Mouse (Mus musculus) kidney, postnatal 4 days (tissue): Measurements from ENCODE around the gene Rad51c.
"Not testable (repeated sequence)": the region's sequence is repeated elsewhere in the genome, so short reads cannot be mapped to it uniquely, and the experiment has no call there.

Experiments
- DNase-seq, 2 experiments: peaks; one replicate each; pipeline ENCODE4 v3.0.0; 2021; ENCODE audit warnings: mixed read lengths in 2 of 2

Rad51c gene

DNA sequence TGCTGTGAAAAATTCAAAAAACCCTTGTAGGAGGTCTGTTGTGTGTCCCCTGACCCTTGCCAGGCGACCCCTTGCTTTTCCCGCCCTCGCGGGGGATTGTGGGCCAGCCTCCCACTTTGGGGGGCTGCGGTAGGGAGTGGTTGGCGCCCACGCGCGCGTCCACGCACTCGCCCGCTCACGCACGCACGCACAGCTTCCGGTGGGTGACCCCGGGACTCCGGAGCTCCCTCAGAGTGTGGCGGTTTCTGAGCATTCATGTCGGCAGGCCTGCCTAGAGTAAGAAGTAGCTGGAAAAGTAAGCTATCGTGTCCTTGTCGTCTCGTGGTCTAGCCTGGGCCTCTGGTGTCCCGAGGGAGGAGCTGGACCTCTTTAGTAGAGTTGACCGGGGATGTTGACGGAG, at the start of gene Rad51c, which contains the start of gene Tex14:
TSS of gene Rad51c (minus strand) at position 79 of the 400 bp plus-strand sequence.
TSS of gene Tex14 (plus strand) at position 190 of the 400 bp plus-strand sequence.
- no peak for DNase-seq

DNA sequence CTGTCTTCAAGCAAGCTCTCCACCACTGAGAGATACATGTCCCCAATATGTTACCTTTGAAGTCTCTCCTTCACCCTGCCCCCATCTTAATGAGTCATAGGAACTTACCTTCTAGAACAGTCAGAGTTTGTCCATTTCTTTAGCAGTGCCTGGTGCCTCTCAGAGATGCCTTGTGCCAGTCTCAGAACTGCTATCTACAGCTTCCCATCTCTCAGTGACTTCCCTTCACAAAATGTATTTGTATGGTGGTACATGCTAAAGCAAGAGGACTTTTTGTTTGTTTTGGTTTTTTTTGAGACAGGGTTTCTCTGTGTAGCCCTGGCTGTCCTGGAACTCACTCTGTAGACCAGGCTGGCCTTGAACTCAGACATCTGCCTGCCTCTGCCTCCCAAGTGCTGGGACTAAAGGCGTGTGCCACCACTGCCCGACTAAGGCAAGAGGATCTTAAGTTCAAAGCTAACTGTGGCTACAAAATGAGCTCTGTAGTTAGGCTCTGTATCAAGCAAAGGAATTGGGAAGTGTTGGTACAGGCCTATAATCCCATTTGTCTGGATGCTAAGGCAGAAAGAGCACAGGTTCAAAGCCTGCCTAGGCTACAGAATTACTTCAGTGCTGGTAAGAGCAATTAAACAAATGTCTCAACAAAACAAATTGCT, 49.4 kb upstream of the Rad51c start:
- no peak for DNase-seq

DNA sequence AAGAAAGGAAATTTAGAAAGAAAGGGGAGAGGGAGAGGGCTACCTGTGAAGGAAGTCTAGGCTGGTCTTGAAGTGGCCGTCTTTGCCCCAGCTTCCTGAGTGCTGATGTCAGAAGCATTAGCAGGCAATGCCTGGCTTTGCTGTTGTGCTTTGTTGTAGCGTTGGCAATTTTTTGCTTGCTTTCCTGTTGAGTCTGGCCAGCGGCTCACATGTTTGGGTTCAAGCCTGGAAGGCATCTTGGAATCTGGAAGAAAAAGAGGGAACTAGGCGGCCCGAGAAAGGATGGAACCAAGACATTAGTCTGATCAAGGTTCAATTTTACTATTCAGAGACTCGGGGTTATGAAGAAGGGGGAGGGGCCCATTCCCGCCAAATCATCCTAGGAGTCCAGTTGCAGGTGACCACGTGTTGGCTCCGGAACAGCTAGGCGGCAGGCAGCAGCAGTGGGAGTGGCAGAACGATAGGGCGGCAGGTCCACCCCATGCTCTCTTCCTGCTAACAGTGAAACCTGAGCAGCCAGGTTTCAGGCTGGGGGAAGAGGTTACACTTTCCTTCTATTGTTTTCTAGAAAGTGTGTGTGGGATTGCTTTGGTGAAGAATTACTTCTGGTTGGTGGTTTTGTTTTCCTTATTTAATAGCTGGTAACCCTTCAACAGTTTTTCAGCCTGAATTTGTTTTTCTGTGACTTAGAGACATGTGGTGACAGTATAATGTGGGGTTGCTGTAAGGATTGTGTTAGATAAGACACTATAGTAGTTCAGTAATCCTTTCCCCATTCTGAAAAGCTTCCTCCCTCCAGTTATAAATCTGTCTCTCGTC, 48.7 kb upstream of the Rad51c start:
- DNase-seq: peak; percentile 36 to 65

DNA sequence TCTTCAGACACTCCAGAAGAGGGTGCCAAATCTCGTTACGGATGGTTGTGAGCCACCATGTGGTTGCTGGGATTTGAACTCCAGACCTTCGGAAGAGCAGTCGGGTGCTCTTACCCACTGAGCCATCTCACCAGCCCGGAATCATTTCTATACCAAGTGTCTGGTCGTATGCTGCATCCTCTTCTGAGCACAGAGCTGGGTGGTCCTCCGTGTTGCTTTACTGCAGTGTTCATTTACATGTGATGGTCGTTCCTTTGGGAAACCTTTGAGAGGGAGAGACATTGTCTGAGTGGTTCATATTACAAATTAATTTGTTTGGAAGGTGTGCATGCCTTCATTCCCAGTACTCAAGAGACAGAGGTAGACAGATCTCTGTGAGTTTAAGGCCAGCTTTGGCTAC, 48.0 kb upstream of the Rad51c start:
- DNase-seq: not testable (repeated sequence)

DNA sequence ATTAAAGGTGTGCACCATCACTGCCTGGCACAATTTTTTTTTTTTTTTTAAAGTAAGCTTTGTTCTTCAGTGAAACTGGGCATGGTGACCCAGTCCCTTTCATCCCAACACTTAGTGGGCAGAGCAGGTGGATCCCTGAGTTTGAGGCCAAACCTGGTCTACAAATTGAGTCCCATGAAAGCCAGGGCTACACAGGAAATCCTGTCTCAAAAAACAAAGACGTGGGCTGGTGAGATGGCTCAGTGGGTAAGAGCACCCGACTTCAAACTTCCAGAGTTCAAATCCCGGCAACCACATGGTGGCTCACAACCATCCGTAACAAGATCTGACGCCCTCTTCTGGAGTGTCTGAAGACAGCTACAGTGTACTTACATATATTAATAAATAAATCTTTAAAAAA, 45.1 kb upstream of the Rad51c start:
- DNase-seq: not testable (repeated sequence)

DNA sequence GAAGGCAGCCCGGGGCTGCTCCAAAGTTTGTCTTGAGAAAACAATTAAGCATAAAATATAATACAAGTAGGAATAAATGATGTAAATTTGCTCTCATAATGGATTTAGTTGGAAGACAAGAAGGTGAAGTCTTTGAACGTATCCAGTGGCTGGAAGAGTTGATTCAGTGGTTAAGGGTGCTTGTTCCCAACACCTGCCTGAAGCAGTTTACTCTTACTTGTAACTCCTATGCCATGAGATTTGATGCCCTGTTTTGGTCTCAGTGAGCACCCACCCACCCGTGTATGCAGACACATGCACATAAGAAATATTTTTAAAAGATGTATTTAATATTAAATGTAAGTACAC, 44.4 kb upstream of the Rad51c start:
- no peak for DNase-seq

DNA sequence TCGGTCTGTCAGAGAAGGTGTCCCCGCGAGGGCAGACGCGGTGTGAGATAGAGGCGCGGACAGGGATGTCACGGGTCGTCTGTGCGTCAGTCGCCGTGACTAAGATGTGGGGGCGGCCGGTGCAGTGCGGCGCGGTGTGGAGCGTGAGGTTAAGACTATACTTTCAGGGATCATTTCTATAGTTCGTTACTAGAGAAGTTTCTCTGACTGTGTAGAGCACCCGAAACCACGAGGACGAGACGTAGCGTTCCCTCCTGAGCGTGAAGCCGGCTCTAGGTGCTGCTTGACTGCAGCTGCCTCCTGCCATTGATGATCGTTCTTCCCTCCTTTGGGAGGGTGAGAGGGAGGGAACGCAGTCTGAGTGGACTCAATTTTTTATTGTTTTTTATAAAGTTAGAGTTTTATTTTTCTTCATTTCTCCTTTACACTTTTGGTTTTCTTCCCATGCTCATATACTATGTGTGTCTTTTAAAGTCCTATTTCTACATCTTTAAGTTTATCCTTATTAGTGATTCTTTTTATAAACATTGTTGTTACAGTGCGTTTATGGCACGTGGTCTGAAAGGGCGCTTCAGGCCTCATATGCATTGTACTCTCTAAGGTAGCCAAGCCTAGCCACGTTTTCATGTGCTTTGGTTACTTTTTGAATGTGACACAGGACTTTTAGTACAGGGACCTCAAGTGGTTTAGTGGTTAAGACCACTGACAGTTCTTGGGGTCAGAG, 43.9 kb upstream of the Rad51c start:
- DNase-seq: peak; percentile 69 to 77

DNA sequence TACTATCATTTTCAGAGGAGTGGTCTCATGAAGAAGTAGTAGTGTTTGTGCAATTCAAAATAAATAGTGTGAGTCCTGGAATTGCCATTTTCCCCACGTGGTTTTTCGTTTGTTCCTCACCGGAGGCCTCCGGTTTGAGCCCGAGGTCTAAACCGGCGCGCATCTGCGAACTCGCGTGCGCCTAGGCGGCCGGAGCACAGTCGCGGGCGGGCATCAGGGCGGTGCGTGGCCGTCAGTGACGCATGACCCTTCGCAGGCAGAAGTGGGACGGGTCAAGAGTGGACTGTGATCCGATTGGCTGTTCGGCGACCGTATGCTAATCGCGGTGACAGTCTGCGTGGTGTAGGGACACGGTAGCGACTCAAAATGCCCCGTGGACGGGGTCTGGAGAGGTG, 43.3 kb upstream of the Rad51c start:
- DNase-seq: peak; percentile 94 to 96

DNA sequence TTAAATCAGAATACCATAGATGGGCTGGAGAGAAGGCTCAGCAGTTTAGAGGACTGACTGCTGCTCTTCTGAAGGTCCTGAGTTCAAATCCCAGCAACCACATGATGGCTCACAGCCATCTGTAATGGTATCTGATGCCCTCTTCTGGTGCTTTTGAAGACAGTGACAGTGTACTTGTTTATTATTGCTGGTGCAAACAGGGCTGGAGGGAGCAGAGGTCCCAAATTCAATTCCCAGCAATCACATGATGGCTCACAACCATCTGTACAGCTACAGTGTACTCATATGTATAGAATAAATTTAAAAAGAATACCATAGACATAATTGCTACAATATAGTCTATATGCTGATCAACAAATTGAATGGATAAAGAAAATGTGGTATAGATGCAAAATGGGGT, 42.7 kb upstream of the Rad51c start:
- DNase-seq: no peak

DNA sequence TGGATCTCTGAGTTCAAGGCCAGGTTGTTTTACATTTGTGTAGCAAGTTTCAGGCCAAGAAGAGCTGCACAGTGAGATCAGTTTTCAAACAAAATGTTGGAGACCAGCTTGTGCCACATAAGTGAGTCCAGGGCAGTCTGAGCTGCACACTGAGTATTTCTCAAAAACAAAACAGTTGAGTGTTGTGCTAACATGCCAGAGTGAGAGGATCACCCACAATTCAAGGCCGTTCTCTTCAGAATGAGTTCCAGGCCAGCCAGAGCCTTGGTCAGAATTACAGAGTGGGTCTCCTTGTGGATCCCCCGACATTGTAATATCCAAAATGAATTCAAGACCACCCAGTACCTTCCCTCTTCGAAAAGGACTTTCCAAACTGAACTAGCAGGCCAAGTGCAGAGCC, 41.4 kb upstream of the Rad51c start:
- DNase-seq: no peak

DNA sequence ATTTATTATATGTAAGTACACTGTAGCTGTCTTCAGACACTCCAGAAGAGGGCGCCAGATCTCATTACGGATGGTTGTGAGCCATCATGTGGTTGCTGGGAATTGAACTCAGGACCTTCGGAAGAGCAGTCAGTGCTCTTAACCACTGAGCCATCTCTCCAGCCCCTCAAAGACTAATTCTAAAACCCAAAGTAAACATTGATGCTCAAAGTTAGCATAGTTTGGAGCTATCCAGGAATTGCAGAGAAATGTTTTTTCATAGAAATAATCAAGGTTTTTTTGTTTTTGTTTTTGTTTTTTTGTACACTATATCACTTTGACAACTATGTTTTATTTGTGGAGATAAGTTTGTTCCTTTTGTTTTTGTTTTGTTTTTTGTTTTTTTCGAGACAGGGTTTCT, 40.8 kb upstream of the Rad51c start:
- not testable (repeated sequence) for DNase-seq

DNA sequence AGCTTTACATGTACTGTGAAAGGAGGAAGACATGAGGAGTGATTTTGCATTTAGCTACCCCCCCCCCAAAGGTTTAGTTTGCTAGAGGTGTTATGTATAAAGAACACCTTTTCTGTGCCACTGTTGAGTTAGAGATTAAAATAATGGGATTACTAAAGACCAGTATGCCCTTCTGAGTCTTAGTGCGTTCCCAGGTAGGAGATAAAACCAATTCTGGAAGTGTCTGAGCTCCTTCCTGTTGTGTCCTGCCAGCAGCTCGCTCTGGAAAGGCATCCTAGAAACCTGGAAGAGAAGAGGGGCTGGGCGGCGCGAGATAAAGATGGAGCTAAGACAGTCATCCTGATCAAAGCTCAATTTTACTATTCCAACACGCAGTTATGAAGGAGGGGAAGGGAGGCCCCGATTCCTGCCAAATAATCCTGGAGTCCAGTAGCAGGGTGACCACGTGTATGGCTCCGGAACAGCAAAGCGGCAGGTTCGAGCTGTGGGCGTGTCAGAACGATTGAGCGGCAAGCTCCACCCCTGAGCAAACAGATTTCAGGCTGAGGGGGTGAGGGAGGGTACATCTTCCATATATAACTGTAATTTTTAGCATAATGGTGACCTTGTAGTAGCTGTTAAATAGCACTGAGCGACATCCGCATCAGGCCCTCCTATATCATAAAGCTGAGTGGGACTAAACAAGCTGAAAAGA, 40.1 kb upstream of the Rad51c start:
- DNase-seq: no peak

DNA sequence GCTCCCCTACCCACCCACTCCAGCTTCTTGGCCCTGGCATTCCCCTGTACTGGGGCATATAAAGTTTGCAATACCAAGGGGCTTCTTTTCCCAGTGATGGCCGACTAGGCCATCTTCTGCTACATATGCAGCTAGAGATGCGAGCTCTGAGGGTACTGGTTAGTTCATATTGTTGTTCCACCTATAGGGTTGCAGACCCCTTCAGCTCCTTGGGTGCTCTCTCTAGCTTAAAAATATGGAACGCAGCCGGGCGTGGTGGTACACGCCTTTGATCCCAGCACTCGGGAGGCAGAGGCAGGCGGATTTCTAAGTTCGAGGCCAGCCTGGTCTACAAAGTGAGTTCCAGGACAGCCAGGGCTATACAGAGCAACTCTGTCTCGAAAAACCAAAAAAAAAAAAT, 39.3 kb upstream of the Rad51c start:
- DNase-seq: not testable (repeated sequence)

DNA sequence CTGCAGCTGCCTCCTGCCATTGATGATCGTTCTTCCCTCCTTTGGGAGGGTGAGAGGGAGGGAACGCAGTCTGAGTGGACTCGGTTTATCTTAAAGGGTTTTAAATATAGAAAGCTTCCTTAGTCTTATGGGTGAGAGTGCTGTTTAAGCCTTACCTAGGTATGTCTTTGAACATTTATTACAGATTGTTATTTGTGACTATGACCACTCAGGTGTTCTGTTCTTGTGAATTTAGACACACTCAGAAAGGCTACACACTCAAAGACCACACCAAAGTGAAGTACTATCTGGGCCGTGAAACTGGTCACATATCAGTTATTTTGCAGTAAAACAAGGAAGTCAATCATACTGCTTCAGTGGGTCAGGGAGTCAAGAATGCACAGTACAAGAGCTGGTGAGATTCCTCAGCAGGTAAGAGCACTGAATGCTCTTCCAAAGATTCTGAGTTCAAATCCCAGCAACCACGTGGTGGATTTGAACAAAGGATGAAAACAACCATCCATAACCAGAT, 38.7 kb upstream of the Rad51c start:
- peak; percentile 67 to 71 for DNase-seq

DNA sequence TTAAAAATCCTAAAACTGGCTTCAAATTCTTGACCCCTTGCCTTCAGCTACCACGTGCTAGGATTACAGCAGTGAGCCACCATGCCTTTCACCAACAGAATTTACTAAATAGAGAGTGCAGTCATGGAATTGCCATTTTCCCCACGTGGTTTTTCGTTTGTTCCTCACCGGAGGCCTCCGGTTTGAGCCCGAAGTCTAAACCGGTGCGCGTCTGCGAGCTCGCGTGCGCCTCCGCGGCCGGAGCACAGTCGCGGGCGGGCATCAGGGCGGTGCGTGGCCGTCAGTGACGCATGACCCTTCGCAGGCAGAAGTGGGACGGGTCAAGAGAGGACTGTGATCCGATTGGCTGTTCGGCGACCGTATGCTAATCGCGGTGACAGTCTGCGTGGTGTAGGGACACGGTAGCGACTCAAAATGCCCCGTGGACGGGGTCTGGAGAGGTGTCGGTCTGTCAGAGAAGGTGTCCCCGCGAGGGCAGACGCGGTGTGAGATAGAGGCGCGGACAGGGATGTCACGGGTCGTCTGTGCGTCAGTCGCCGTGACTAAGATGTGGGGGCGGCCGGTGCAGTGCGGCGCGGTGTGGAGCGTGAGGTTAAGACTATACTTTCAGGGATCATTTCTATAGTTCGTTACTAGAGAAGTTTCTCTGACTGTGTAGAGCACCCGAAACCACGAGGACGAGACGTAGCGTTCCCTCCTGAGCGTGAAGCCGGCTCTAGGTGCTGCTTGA, 38.1 kb upstream of the Rad51c start:
- DNase-seq: peak; percentile 77 to 86

DNA sequence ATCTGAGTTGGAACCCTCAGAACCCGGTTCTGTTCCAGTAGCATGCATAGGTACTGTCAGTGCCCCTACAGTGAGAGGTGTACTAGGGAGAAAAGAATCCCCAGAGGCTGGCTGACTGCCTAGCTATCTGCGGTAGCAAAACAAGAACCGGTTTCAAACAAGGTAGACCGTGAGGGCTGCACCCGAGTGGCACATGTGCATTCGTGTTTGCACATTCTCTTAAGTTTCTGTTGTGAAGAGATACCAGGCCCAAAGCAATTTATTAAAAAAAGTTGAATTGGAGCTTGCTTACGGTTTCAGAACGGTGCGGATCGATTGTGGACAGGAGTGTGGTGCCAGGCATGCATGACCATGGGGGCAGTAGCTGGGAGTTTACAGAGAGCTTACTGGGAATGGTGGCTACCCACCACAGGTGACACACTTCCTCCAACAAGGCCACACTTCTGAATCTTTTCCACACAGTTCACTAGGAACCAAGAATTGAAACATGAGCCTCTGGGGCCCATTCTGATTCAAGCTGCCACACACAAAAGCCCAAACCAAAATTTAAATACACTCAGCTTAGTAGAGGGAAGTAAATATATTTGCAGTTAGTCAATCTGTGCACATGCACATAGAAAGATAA, 35.2 kb upstream of the Rad51c start:
- DNase-seq: no peak

DNA sequence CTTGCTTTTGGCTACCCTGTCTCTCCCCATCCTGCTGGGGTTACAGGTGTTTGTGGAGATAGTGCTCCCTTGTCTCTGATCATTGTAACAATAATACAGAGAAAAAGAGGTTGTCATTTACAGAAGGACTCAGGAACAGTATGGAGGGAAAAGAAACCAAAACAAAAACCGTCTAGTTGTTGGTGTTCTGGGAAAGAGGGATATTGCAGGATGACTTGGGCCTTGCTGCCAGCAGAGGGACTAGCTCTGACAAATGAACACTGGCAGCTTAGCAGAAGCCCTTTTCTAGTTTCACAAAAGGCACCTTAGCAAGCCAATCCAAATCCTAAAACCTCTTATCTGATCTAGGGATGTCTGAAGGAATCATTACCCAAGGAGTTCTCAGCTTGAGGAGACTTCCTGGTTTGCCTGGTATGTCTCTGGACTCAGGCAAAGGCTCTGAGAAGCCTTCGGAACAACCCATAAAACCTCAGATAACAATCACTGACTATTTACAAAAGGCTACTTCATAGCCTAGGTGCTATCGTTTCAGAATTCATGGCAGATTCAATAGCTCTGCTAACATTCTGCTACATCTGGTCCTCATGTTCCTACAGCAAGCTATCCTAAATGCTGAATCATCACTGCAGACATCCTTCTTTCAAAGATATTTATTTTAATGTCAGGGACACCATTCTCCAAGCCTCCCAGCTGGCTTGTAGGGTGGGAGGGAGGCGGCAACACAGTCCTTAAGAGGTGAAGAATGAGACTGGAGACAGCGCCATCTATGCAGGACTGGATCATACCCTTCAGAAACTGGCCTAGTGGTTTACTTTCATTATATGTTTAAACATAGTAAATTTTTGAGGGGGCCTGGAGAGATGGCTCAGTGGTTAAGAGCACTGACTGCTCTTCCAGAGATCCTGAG, 31.8 kb upstream of the Rad51c start:
- DNase-seq: no peak

DNA sequence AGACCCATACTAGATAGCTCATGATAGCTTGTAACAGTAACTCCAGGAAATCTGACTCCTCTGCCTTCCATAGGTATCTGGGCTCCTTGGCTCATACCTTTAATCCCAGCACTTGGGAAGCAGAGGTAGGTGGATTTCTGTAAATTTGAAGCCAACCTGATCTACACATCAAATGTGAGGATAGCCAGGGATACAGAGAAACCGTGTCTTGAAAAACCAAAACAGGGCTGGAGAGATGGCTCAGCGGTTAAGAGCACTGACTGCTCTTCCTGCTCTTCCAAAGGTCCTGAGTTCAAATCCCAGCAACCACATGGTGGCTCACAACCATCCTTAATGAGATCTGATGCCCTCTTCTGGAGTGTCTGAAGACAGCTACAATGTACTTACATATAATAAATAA, 30.4 kb upstream of the Rad51c start:
- DNase-seq: not testable (repeated sequence)

DNA sequence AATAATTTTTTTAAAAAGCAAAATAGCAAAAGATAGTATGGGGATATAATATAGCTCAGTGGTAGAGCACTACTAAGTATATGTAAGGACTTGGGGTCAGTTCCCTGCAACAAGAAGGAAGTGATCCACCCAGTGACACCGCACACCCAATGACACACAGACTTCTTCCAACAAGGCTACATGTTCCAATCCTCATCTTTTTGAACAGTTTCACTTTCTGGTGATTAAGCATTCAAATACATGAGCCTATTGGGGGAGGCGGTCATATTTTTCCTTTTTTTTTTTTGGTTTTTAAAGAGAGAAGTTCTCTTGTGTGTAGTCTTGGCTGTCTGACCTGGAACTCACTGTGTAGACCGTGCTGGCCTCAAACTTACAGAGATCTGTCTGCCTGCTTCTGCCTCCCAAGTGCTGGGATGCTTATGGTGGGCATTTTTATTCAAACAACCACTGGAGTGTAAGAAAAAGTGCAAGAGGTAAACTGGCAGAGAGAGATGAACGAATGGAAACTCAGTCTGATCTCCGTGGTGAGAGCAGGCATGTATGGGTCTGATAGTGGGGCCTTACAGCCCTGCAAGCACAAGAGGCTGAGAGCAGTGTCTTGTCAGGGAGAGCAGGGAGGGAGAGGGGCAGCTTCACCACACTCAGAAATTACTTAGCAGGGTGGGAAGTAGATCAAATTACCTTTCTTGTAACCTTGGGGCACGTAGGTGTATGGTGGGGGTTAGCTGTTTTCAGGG, 28.3 kb upstream of the Rad51c start:
- DNase-seq: no peak

DNA sequence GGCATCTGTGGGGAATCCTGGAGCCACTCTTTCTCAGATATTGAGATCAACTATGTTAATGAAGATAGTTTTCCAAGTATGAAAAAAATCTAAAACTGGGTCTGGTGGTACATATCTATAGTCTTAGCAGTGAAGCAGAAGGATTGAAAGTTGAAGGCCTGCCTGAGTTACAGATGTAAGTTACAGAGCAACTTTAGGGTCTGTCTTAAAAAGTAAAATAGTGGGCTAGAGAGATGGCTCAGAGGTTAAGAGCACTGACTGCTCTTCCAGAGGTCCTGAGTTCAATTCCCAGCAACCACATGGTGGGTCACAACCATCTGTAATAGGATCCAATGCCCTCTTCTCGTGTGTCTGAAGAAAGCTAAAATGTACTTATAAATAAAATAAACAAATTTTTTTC, 27.7 kb upstream of the Rad51c start:
- DNase-seq: no peak
